Mouse (Mus musculus): ENCODE measurements around the gene Fblim1. TPM values are rescaled to one million over a fixed set of nuclear protein-coding genes. Genes with fewer than 3 reads are reported as not detected.
A peak's percentile ranks its signal among the peaks of the same experiment; 100 is the strongest.

Gene Fblim1
- total RNA-seq (2012; rRNA removed) (0.17 TPM in 2 replicates), total RNA-seq (2014; rRNA removed) (0.07 and 0.09 TPM in 2 replicates), polyA plus RNA-seq (2012; ENCODE audit: insufficient read length, low read depth) (0.97 and 1.2 TPM in 2 replicates)

DNA sequence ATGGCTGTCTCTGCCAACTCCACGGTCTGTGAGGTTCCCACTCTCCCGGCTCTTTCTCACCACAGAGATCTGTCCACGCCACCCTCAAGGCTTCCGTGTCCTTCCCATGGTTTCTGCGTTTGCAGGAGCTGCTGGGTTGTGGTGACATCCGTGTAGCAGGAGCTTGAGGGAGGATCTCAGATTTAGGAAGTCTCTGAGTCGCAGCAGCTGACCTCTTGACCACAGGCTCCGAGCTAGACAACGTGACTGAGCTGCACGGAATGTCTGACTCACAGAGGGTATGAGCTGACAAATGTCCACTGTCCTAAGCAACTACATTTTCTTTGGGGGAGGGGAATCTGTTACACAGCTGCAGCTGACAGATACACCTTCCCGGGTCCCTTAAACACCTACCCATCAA, at the start of gene Fblim1:
TSS of gene Fblim1 (minus strand) at position 236 of the 400 bp plus-strand sequence.
- Histone ChIP-seq H3K27me3 (replicated peaks) (no peaks in the 10 kb centered on the region), H3K79me2 (replicated peaks; ENCODE audit: control insufficient read depth, extremely low read depth, insufficient read depth, poor library complexity, severe bottlenecking) (no peaks in the 10 kb centered on the region), H3K9ac (ENCODE audit: insufficient read depth, low read depth) (no peak within 1 kb of the TSS), H3K36me3 (replicated peaks in 1 of 2; ENCODE audit: control insufficient read depth in 1 of 2, insufficient read depth in 1 of 2, low read length in 1 of 2) (no peaks in the 10 kb centered on the region), H3K27ac (ENCODE audit: insufficient read depth, low read depth) (no peak within 1 kb of the TSS), H3K4me3 (replicated peaks in 1 of 3; ENCODE audit: low read depth in 2 of 3, low read length in 2 of 3, poor library complexity in 1 of 3) (no peak within 1 kb of the TSS), H3K4me2 (ENCODE audit: insufficient read depth, low read depth, poor library complexity, severe bottlenecking) (no peak within 1 kb of the TSS), H3K9me3 (replicated peaks; ENCODE audit: low read length) (peaks cover 6% of the 10 kb centered on the region), H3K4me1 (ENCODE audit: control insufficient read depth in 1 of 2, insufficient read depth in 2 of 2) (peaks cover 7 to 14% of the 10 kb centered on the region in 2 experiments)
- no peak for TF ChIP-seq E2F4 (IDR thresholded peaks at IDR 0.05; ENCODE audit: insufficient replicate concordance, low read depth, low read length)
- no peak for TF ChIP-seq MEF2A (IDR thresholded peaks at IDR 0.05; ENCODE audit: borderline replicate concordance, low read depth, low read length)
- TF ChIP-seq RAD21 (IDR thresholded peaks at IDR 0.05; ENCODE audit: low read depth, low read length): no peak
- no peak for TF ChIP-seq IRF4 (IDR thresholded peaks at IDR 0.05; ENCODE audit: low read depth, low read length)
- peak; percentile 29; the same call in 1 of the 2 replicates for TF ChIP-seq EP300 (IDR thresholded peaks at IDR 0.05; ENCODE audit: low read length)
- TF ChIP-seq USF2 (conservative IDR thresholded peaks at IDR 0.05; ENCODE audit: low read depth, low read length): no peak
- TF ChIP-seq ZC3H11A (IDR thresholded peaks at IDR 0.05; ENCODE audit: low read depth, low read length): no peak
- TF ChIP-seq ZNF384 (IDR thresholded peaks at IDR 0.05; ENCODE audit: low read depth, low read length): no peak
- no peak for TF ChIP-seq MXI1 (IDR thresholded peaks at IDR 0.05; ENCODE audit: low read depth, low read length)
- TF ChIP-seq MAFK (IDR thresholded peaks at IDR 0.05; ENCODE audit: insufficient replicate concordance, low read length): no peak
- 0 out of 2 replicates have a peak, but pooled peaks have one; percentile 19 for TF ChIP-seq JUND (conservative IDR thresholded peaks at IDR 0.05; ENCODE audit: low read depth, low read length)
- TF ChIP-seq SIN3A (IDR thresholded peaks at IDR 0.05; ENCODE audit: low read length): no peak
- TF ChIP-seq BHLHE40 (IDR thresholded peaks at IDR 0.05; ENCODE audit: low read depth, low read length): peak; percentile 88
- TF ChIP-seq JUN (IDR thresholded peaks at IDR 0.05; ENCODE audit: insufficient read depth, low read depth, low read length): peak; percentile 36; the same call in 1 of the 2 replicates
- TF ChIP-seq USF1 (IDR thresholded peaks at IDR 0.05; ENCODE audit: low read depth, low read length): no peak
- no peak for TF ChIP-seq SMC3 (IDR thresholded peaks at IDR 0.05; ENCODE audit: low read depth, low read length)
- no peak for TF ChIP-seq POLR2A (IDR thresholded peaks at IDR 0.05; ENCODE audit: low read depth, low read length)
- no peak for TF ChIP-seq HCFC1 (IDR thresholded peaks at IDR 0.05; ENCODE audit: low read depth, low read length)
- TF ChIP-seq POLR2AphosphoS2 (IDR thresholded peaks at IDR 0.05; ENCODE audit: low read depth, low read length): no peak
- no peak for TF ChIP-seq MAZ (IDR thresholded peaks at IDR 0.05; ENCODE audit: low read depth, low read length)
- no peak for TF ChIP-seq ZMIZ1 (IDR thresholded peaks at IDR 0.05; ENCODE audit: low read depth, low read length)
- TF ChIP-seq UBTF (IDR thresholded peaks at IDR 0.05; ENCODE audit: low read depth, low read length): no peak
- no peak for TF ChIP-seq ELF1 (IDR thresholded peaks at IDR 0.05; ENCODE audit: low read depth, low read length)
- TF ChIP-seq CHD2 (IDR thresholded peaks at IDR 0.05; ENCODE audit: low read length): no peak
- TF ChIP-seq MYC (IDR thresholded peaks at IDR 0.05; ENCODE audit: low read depth, low read length): no peak
- peak; percentile 70; the same call in 1 of the 2 replicates for TF ChIP-seq ETS1 (conservative IDR thresholded peaks at IDR 0.05; ENCODE audit: low read depth, low read length)
- no peak for TF ChIP-seq NRF1 (IDR thresholded peaks at IDR 0.05; ENCODE audit: low read depth, low read length)
- no peak for TF ChIP-seq KAT2A (IDR thresholded peaks at IDR 0.05; ENCODE audit: insufficient replicate concordance, low read length)
- no peak for TF ChIP-seq RCOR1 (conservative IDR thresholded peaks at IDR 0.05; ENCODE audit: low read depth, low read length)
- no peak for TF ChIP-seq GABPA (IDR thresholded peaks at IDR 0.05; ENCODE audit: insufficient replicate concordance, low read depth, low read length)
- in situ Hi-C loops (cut with MboI; ENCODE audit: low pct_ligation_motif_present, low pct_unique_long_range_greater_than_20kb, low sequenced_read_pairs) (no loop called here), dilution Hi-C loops (cut with MboI; ENCODE audit: extremely low pct_ligation_motif_present, extremely low pct_unique_long_range_greater_than_20kb, low sequenced_read_pairs) (no loop called here)
- DNase-seq (ENCODE audit: extremely low read depth): no peak
